Mouse (Mus musculus): ENCODE measurements at regions not wholly inside any gene's neighbourhood (a gene's known extent, or its start where the extent isn't known, plus 50 kb on each side); places are given as distances from the start of the nearest gene placed in this dataset.
A peak's percentile ranks its signal among the peaks of the same experiment; 100 is the strongest.

- DNase-seq (ENCODE audit: low read depth, low spot score) = no peak
Observed at GRCm38 (mm10) chr8:11979056-11979455, 138.8 kb downstream of the Tex29 start.

DNA sequence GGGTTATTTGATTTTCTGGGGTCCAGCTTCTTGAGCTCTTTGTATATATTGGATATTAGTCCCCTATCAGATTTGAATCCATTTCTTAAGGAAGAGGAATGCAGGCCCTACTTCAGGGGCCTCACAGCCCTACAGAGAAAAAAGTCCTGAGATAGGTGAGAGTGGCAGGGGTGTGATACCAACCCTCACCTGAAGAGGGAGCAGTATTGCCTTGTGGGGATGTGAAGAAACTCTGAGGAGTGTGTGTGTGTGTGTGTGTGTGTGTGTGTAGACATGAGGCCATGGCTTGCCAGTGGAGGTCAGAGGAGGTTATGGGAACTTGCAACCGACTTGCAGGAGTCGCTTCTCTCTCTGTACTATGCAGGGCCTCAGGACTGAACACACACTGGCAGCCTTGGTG lies 141.2 kb downstream of the Tex29 start:
- DNase-seq (ENCODE audit: low read depth, low spot score) = no peak

- no peak for DNase-seq (ENCODE audit: low read depth, low spot score)
Observed at GRCm38 (mm10) chr8:11990024-11990423, 149.8 kb downstream of the Tex29 start.

GRCm38 (mm10) chr8:11999736-12000458 lies 159.6 kb downstream of the Tex29 start:
- DNase-seq (ENCODE audit: low read depth, low spot score) = peak; percentile 55

GRCm38 (mm10) chr8:12000459-12000789 lies 160.2 kb downstream of the Tex29 start:
- DNase-seq (ENCODE audit: low read depth, low spot score) = no peak

- DNase-seq (ENCODE audit: low read depth, low spot score) = no peak
Observed at GRCm38 (mm10) chr8:12004241-12004640, 164.0 kb downstream of the Tex29 start.

- DNase-seq (ENCODE audit: low read depth, low spot score) = no peak
Observed at GRCm38 (mm10) chr8:12012769-12013168, 172.5 kb downstream of the Tex29 start.

- no peak for DNase-seq (ENCODE audit: low read depth, low spot score)
Observed at GRCm38 (mm10) chr8:12017750-12018149, 177.5 kb downstream of the Tex29 start.

DNA sequence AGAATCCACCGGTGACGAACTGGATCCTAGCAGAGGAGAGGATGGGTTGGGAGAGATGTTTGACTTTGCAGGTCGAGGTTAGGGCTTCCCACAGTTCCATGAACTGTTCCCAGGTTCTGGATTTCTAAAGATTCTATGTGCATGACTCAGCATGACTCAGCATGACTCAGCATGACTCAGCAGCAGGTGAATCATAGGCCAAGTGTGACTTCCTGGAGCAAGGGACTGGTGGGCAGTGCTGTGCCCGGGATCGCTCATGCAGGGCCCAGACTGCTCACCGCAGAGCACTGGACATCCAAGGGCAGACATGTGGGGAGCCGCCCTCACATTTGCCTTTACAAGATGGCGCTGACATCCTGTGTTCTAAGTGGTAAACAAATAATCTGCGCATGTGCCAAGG lies 179.0 kb downstream of the Tex29 start:
- no peak for DNase-seq (ENCODE audit: low read depth, low spot score)

DNA sequence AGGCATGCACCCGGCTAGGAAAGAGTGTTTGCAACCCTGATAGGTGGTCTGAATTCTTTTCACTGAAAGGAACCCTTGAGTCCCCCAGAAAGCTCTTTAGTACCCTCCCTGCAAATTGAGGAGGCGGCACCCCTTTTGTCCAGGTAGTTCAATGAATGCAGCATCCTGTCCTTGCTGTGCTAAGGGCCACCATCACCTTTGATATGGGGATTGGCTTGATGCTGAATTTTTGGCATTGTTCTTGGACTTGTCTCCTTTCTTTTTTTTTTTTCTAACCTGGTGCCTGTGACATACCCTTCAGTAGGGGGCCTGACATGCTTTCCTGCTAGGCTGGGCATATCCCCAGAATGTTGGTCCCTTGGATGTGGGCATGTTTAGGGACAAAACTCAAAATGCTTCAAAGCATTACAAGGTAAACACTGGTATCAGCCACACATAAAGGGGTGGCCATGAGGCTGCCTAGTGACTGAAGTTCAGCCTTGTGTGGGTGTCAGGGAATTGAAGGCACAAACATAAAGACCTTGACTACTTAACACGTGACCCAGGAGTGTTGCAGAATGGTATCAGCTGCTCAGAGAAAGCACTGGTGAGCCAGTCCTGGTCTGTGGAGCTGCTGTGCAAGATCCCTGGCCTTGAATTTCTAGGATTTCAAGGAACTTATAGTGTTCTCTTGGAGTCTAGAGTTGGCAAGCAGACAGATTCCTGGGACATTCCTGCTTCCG lies 183.6 kb downstream of the Tex29 start:
- no peak for DNase-seq (ENCODE audit: low read depth, low spot score)

DNA sequence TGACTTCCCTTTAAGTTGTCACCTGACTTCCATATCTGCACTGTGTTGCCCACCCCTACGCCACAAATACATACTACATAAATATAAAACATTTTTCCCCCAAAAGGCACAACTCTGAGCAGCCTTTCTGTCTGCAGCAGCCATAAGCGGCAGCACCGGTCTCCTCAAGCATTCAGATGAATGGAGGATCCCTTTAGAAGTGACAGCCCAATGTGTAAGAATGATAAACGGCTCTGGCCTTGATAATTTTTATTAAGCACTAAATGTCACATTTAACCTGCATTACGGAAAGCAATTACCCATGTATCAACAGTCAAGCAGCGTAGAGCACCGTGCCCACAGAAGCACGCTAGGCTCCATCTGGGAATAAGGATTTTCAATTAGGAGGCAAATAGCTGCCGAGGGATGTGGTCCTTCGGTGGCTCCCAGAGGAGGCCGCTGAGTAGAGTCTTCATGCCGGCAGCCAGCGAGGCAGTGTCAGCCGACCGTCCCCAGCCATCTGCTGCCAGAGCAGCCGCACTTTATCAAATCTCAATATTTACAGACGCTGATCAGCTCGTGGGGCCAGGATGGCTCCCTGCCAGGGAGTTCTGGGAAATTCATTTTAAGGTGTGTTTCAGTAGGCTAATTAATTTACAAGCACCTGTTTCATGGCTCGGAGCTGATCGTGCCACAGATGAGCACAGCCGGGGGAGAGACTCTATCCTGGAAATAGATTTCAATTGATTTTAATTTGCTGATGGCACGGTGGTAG lies 190.3 kb downstream of the Tex29 start:
- DNase-seq (ENCODE audit: low read depth, low spot score) = no peak

GRCm38 (mm10) chr8:12031796-12032195 lies 191.5 kb downstream of the Tex29 start:
- DNase-seq (ENCODE audit: low read depth, low spot score) = no peak

GRCm38 (mm10) chr8:12032386-12032785 lies 192.1 kb downstream of the Tex29 start:
- no peak for DNase-seq (ENCODE audit: low read depth, low spot score)

GRCm38 (mm10) chr8:12036349-12036748 lies 196.1 kb downstream of the Tex29 start:
- DNase-seq (ENCODE audit: low read depth, low spot score) = no peak

- no peak for DNase-seq (ENCODE audit: low read depth, low spot score)
Observed at GRCm38 (mm10) chr8:12040924-12041323, 200.7 kb downstream of the Tex29 start.

GRCm38 (mm10) chr8:12041662-12042061 lies 201.4 kb downstream of the Tex29 start:
- no peak for DNase-seq (ENCODE audit: low read depth, low spot score)

GRCm38 (mm10) chr8:12050841-12051240 lies 210.6 kb downstream of the Tex29 start:
- DNase-seq (ENCODE audit: low read depth, low spot score) = no peak

DNA sequence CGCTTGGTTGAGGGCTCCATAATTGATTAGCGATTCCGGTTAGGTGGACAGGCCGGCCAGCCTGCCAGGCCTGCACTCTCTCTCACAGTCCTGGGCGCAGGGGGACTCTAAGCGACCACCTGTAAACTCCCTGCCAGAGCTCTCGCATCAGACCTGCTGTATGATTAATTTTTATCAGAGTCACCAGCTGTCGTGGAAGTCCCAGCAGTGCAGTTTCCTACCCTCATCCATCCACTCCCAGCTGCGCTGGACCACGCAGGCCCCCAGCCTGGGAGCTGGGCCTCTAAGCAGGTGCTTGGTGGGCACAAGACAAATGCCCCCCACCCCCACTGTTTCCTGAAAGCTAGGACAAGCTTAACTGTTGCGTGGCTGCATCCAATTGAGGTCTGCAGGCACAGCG lies 211.1 kb downstream of the Tex29 start:
- no peak for DNase-seq (ENCODE audit: low read depth, low spot score)

DNA sequence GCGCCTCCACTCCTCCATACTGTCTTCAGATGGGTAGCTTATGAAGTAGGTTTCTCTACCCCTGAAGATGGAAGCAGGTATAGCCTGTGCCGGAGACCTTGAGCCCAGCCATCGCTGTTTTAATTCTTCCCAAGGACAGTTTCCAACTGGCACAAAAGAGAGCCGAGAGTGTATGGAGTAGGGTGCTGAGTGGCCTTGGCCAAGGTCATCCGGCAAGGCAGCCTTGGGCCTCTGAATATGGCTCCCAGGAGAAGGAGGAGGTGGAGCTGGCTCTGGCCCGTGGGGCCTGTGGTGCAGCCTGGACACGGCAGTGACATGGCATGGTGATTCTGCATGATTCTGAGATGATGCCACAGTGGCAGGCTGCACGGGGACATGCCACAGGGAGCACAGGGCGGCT lies 215.7 kb downstream of the Tex29 start:
- no peak for DNase-seq (ENCODE audit: low read depth, low spot score)

DNA sequence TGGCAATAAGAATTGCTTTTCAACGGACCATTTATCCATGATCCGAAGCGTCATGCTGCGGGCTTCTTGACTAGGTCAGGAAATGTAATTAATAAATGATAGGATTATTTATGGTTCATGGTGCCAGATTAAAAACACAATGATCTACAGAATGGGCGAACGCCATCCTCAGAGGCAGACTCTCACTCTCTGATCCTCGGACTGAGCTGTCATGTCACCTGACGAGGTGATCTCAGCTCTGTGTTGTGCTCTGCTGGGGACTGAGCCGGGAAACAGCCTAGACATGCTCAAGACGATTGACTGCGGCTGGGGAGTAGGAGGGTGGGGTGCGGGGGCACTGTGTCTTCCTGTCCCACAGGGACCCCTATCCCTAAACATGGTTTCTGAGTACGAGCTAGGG lies 217.4 kb upstream of the A230072I06Rik start:
- DNase-seq (ENCODE audit: low read depth, low spot score) = no peak

DNA sequence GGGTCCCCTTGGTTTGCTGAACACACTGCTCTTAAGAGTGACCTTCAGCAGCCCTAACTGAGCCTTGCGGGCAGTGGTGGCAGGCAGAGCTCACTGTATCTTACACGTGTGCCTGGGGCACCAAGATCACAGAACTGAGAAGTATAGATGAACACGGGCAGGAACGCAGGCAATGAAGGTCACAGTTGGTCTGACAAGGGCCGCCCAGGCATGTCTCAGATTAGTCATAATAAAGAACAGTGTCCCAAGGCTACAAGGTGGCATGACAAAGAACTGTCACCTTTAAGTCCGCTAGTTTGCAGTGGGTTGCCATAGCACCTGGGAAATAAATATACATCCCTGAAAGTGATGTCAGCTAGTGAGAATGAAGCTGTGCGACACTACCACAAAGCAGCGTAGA lies 215.9 kb upstream of the A230072I06Rik start:
- DNase-seq (ENCODE audit: low read depth, low spot score) = no peak

DNA sequence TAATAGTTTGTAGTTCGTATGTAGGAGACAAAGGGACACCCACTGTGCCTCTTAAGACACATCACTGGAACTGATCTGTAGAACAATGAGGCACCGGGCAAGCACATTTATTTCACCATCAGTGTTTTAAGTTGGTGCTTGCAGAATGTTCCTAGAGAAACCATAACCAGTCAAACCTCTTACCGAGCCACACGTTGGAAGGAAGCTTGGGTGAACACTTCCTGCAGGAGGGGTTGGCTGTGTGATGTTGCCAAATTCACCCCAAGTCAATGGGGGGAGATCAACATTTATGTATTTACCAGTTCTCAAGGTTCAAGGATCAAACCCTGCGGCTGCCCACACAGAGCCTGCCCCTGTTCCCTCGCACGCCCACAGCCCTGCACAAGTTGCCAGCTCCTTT lies 214.0 kb upstream of the A230072I06Rik start:
- no peak for DNase-seq (ENCODE audit: low read depth, low spot score)

- no peak for DNase-seq (ENCODE audit: low read depth, low spot score)
Observed at GRCm38 (mm10) chr8:12066454-12066853, 212.2 kb upstream of the A230072I06Rik start.
